Mouse (Mus musculus): ENCODE results near the gene Trcg1. TPM values are rescaled to one million over a fixed set of nuclear protein-coding genes. Genes with fewer than 3 reads are reported as not detected.

Trcg1 gene
- total and polyA plus RNA-seq, 3 experiments = not detected

DNA sequence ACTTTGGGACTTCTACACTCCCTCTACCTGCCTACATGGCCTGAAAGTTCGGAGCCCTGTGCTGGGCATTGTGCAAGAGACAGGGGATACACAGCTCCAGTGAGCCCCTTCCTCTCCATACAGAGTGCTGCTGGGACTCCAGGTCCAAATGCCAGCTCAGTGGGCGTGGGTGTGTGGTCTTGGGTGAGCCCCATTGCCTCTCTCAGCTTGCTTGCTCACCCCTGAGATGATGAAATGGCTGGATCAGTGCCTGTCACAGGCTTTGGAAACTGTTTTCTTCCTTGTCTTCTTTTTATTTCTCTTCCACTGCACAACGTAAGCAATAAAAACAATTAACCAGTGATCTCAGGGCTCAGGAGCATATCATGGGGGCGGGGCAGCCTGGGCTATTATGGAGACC is 47.0 kb downstream of the Trcg1 start:
- Histone ChIP-seq H3K4me1 (ENCODE audit: control insufficient read depth in 1 of 2, insufficient read depth in 2 of 2, low read length in 2 of 2) (peaks cover 0 to 5% of the 10 kb centered on the region in 2 experiments; a peak in 1 of 4 replicates), H3K27ac (ENCODE audit: control insufficient read depth, low read depth, low read length) (no peak overlapping the region), H3K9me3 (replicated peaks; ENCODE audit: insufficient read depth, low read length) (no peaks in the 10 kb centered on the region), H3K36me3 (ENCODE audit: control insufficient read depth in 1 of 2, insufficient read depth in 2 of 2, low read length in 2 of 2) (no peaks in the 10 kb centered on the region; a peak in 1 of 4 replicates), H3K4me3 (ENCODE audit: control insufficient read depth in 1 of 2, insufficient read depth in 1 of 2, low read depth in 2 of 2, low read length in 2 of 2) (no peak overlapping the region), H3K27me3 (ENCODE audit: control insufficient read depth in 1 of 2, insufficient read depth in 2 of 2, low read length in 2 of 2) (no peaks in the 10 kb centered on the region), H3K9ac (ENCODE audit: control insufficient read depth, low read depth, low read length, poor library complexity, severe bottlenecking) (no peak overlapping the region), H3K79me2 (ENCODE audit: control insufficient read depth, insufficient read depth, low read length, poor library complexity) (no peaks in the 10 kb centered on the region)
- DNase-seq (ENCODE audit: low read depth, low spot score) = no peak
- no peak for TF ChIP-seq MYB (IDR thresholded peaks at IDR 0.05; ENCODE audit: low read depth, low read length)
- no peak for TF ChIP-seq MYC (IDR thresholded peaks at IDR 0.05; ENCODE audit: low read depth, low read length)
- TF ChIP-seq GATA1 (IDR thresholded peaks at IDR 0.05; ENCODE audit: low read depth, low read length) = no peak
- no peak for TF ChIP-seq ZC3H11A (IDR thresholded peaks at IDR 0.05; ENCODE audit: low read depth, low read length)
- no peak for TF ChIP-seq NRF1 (IDR thresholded peaks at IDR 0.05; ENCODE audit: insufficient read depth, low read depth, low read length, poor library complexity, severe bottlenecking)
- no peak for TF ChIP-seq SIN3A (IDR thresholded peaks at IDR 0.05; ENCODE audit: low read length)
- TF ChIP-seq JUND (IDR thresholded peaks at IDR 0.05; ENCODE audit: low read depth, low read length) = no peak
- no peak for TF ChIP-seq ETS1 (IDR thresholded peaks at IDR 0.05; ENCODE audit: low read depth, low read length)
- TF ChIP-seq USF1 (IDR thresholded peaks at IDR 0.05; ENCODE audit: low read depth, low read length) = no peak
- TF ChIP-seq MAZ (IDR thresholded peaks at IDR 0.05; ENCODE audit: low read depth, low read length) = no peak
- TF ChIP-seq UBTF (IDR thresholded peaks at IDR 0.05; ENCODE audit: borderline replicate concordance, insufficient read depth, low read depth, low read length) = no peak
- no peak for TF ChIP-seq TAL1 (IDR thresholded peaks at IDR 0.05; ENCODE audit: low read length)
- no peak for TF ChIP-seq MEF2A (IDR thresholded peaks at IDR 0.05; ENCODE audit: extremely low read depth, insufficient replicate concordance, low read depth, low read length, poor library complexity, severe bottlenecking)
- TF ChIP-seq HCFC1 (IDR thresholded peaks at IDR 0.05; ENCODE audit: low read depth, low read length) = no peak
- TF ChIP-seq POLR2A (IDR thresholded peaks at IDR 0.05; ENCODE audit: control insufficient read depth in 1 of 2, insufficient read depth in 1 of 2, low read depth in 1 of 2, low read length in 2 of 2, poor library complexity in 1 of 2) = no peak
- TF ChIP-seq ZKSCAN1 (IDR thresholded peaks at IDR 0.05; ENCODE audit: low read depth, low read length) = no peak

DNA sequence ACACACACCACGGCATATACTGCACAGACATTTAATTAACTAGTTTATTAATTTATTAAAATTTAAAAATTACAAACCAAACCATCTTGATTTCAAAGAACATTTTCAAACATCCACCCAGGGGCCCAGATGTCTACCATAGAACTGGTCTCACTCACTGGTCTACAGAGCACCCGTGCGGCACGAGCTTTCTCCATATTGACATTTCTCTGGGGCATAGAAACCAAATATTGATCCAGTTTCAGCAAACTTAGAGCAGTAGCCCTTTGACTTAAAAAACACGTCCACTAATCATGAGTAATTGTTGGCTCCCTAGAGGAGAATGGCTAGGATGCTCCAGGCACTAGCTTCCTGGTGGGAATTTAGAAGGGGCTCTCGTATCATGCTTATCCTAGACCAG is 50.8 kb downstream of the Trcg1 start:
- no peak for TF ChIP-seq BHLHE40 (IDR thresholded peaks at IDR 0.05; ENCODE audit: borderline replicate concordance, low read depth, low read length)
- no peaks in the 10 kb centered on the region for H3K9me3 ChIP-seq (replicated peaks; ENCODE audit: insufficient read depth, low read length)
- no peaks in the 10 kb centered on the region for H3K27me3 ChIP-seq (ENCODE audit: control insufficient read depth in 1 of 2, insufficient read depth in 2 of 2, low read length in 2 of 2)
- no peak overlapping the region for H3K4me3 ChIP-seq (ENCODE audit: control insufficient read depth in 1 of 2, insufficient read depth in 1 of 2, low read depth in 2 of 2, low read length in 2 of 2)
- DNase-seq (ENCODE audit: low read depth, low spot score) = no peak
- no peak overlapping the region for H3K9ac ChIP-seq (ENCODE audit: control insufficient read depth, low read depth, low read length, poor library complexity, severe bottlenecking)
- no peaks in the 10 kb centered on the region for H3K4me1 ChIP-seq (ENCODE audit: control insufficient read depth in 1 of 2, insufficient read depth in 2 of 2, low read length in 2 of 2)
- H3K36me3 ChIP-seq (ENCODE audit: control insufficient read depth in 1 of 2, insufficient read depth in 2 of 2, low read length in 2 of 2) = no peaks in the 10 kb centered on the region
- H3K79me2 ChIP-seq (ENCODE audit: control insufficient read depth, insufficient read depth, low read length, poor library complexity) = no peaks in the 10 kb centered on the region
- no peak overlapping the region for H3K27ac ChIP-seq (ENCODE audit: control insufficient read depth, low read depth, low read length)

All from MEL (cell line).